Mouse (Mus musculus) heart, adult 11 months (tissue): ENCODE data around the gene Sycp1.

Experiments
- DNase-seq: peaks from one replicate; pipeline ENCODE4 v3.0.0; 2022

Sycp1 gene

GRCm38 (mm10) chr3:102935451-102936354 is at the start of gene Sycp1:
Sycp1 (minus strand) TSS chr3:102936100.
- DNase-seq = peak; percentile 71

- no peak for DNase-seq
Measured at GRCm38 (mm10) chr3:102980349-102980736, 44.4 kb upstream of the Sycp1 start.

- DNase-seq = peak; percentile 46
Measured at GRCm38 (mm10) chr3:102979550-102980348, 43.8 kb upstream of the Sycp1 start.

- DNase-seq = peak; percentile 34
Measured at GRCm38 (mm10) chr3:102976906-102977305, 41.0 kb upstream of the Sycp1 start.

- DNase-seq = no peak
Measured at GRCm38 (mm10) chr3:102970508-102970907, 34.6 kb upstream of the Sycp1 start.

GRCm38 (mm10) chr3:102970067-102970466 is 34.2 kb upstream of the Sycp1 start:
- DNase-seq = no peak

GRCm38 (mm10) chr3:102964033-102964432 is 28.1 kb upstream of the Sycp1 start, which contains the start of gene Nr1h5:
Nr1h5 (minus strand) TSS chr3:102964133.
- DNase-seq = no peak

GRCm38 (mm10) chr3:102955596-102955995 is 19.7 kb upstream of the Sycp1 start:
- DNase-seq = no peak

GRCm38 (mm10) chr3:102955143-102955542 is 19.2 kb upstream of the Sycp1 start:
- DNase-seq = no peak

GRCm38 (mm10) chr3:102954476-102954875 is 18.6 kb upstream of the Sycp1 start:
- DNase-seq = no peak

GRCm38 (mm10) chr3:102946861-102947260 is 11.0 kb upstream of the Sycp1 start:
- DNase-seq = peak; percentile 43

GRCm38 (mm10) chr3:102946312-102946711 is 10.4 kb upstream of the Sycp1 start:
- no peak for DNase-seq

- DNase-seq = no peak
Measured at GRCm38 (mm10) chr3:102938100-102938499, 2.2 kb upstream of the Sycp1 start.

- DNase-seq = no peak
Measured at GRCm38 (mm10) chr3:102899136-102899535, 36.8 kb downstream of the Sycp1 start.

- no peak for DNase-seq
Measured at GRCm38 (mm10) chr3:102880529-102880928, 55.4 kb downstream of the Sycp1 start.

GRCm38 (mm10) chr3:102848661-102849060 is 87.2 kb downstream of the Sycp1 start:
- DNase-seq = peak; percentile 36

- no peak for DNase-seq
Measured at GRCm38 (mm10) chr3:102842386-102842785, 93.5 kb downstream of the Sycp1 start.

GRCm38 (mm10) chr3:102803937-102804336 is 132.0 kb downstream of the Sycp1 start:
- DNase-seq = no peak

GRCm38 (mm10) chr3:102787369-102787768 is 148.5 kb downstream of the Sycp1 start:
- no peak for DNase-seq

GRCm38 (mm10) chr3:102782618-102783017 is 153.3 kb downstream of the Sycp1 start, which contains the start of gene Tshb:
Tshb (minus strand) TSS chr3:102782718.
- DNase-seq = no peak

GRCm38 (mm10) chr3:102773018-102773417 is 162.9 kb downstream of the Sycp1 start:
- no peak for DNase-seq
